Mouse (Mus musculus) ovary, adult 18-20 months (tissue): ENCODE data around the gene Gm42906.

Experiments
- DNase-seq: peaks from one replicate; pipeline ENCODE4 v3.0.0; 2022; ENCODE audit warnings: low spot score, mixed read lengths

Gm42906 gene

GRCm38 (mm10) chr5:151061942-151062341 lies 366.0 kb downstream of the Gm42906 start:
- no peak for DNase-seq

GRCm38 (mm10) chr5:151060476-151060875 lies 367.5 kb downstream of the Gm42906 start:
- no peak for DNase-seq

GRCm38 (mm10) chr5:151059772-151060171 lies 368.2 kb downstream of the Gm42906 start:
- DNase-seq: no peak

GRCm38 (mm10) chr5:151059352-151059751 lies 368.6 kb downstream of the Gm42906 start:
- DNase-seq: no peak

- no peak for DNase-seq
These were observed 370.2 kb downstream of the Gm42906 start for GRCm38 (mm10) chr5:151057716-151058115.

GRCm38 (mm10) chr5:151056920-151057294 lies 371.1 kb downstream of the Gm42906 start:
- DNase-seq: no peak

GRCm38 (mm10) chr5:151056255-151056919 lies 371.6 kb downstream of the Gm42906 start:
- DNase-seq: no peak

GRCm38 (mm10) chr5:151055426-151056090 lies 372.4 kb downstream of the Gm42906 start:
- no peak for DNase-seq

GRCm38 (mm10) chr5:151054743-151055114 lies 373.2 kb downstream of the Gm42906 start:
- no peak for DNase-seq

- no peak for DNase-seq
These were observed 373.7 kb downstream of the Gm42906 start for GRCm38 (mm10) chr5:151054100-151054742.

- DNase-seq: no peak
These were observed 374.8 kb downstream of the Gm42906 start for GRCm38 (mm10) chr5:151053190-151053589.

- no peak for DNase-seq
These were observed 375.6 kb downstream of the Gm42906 start for GRCm38 (mm10) chr5:151052331-151052730.

- DNase-seq: no peak
These were observed 380.5 kb downstream of the Gm42906 start for GRCm38 (mm10) chr5:151047488-151047887.

GRCm38 (mm10) chr5:151046917-151047316 lies 381.0 kb downstream of the Gm42906 start:
- DNase-seq: no peak

- DNase-seq: no peak
These were observed 381.8 kb downstream of the Gm42906 start for GRCm38 (mm10) chr5:151046131-151046530.

GRCm38 (mm10) chr5:151042911-151043310 lies 385.1 kb downstream of the Gm42906 start:
- DNase-seq: no peak

- peak; percentile 33 for DNase-seq
These were observed 390.1 kb downstream of the Gm42906 start for GRCm38 (mm10) chr5:151037871-151038270.

- DNase-seq: no peak
These were observed 393.0 kb downstream of the Gm42906 start for GRCm38 (mm10) chr5:151034715-151035512.

GRCm38 (mm10) chr5:151028906-151029305 lies 399.1 kb downstream of the Gm42906 start:
- DNase-seq: no peak

GRCm38 (mm10) chr5:151027171-151027570 lies 400.8 kb downstream of the Gm42906 start:
- DNase-seq: no peak

GRCm38 (mm10) chr5:151026069-151026468 lies 401.9 kb downstream of the Gm42906 start:
- no peak for DNase-seq

GRCm38 (mm10) chr5:151024483-151024882 lies 403.5 kb downstream of the Gm42906 start:
- no peak for DNase-seq
